Mouse (Mus musculus): Measurements from ENCODE around the gene Rsph1.

DNA sequence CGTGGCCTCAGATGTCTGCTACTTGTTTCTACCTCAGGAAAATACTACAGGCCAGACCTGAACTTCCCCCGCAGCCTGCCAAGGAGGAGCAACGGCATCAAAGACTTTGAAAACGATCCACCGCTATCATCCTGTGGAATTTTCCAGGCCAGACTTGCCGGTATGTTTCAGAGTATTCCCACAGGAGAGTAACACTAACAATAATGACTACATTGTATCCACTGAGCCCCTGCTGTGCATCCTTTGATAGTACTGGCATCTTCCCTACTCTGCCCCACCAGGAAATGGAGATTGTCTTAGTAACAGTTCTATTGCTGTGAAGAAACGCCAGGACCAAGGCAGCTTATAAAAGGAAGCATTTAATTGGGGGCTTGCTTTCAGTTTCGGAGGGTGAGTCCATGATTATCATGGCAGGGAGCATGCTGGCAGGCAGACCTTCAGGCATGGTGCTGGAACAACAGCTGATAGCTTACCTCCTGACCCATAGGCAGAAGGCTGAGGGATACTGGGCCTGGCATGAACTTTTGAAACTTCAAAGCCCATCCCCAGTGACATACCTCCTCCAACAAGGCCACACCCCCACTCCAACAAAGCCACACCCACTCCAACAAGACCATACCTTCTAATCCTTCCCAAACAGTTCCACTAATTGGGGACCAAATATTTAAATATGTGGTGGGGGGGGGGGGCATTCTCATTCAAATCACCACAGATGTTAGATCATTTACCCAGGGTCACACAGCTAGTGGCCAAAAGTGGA is 44.8 kb downstream of the Rsph1 start:
- TF ChIP-seq CTCF (IDR thresholded peaks at IDR 0.05; ENCODE audit: low read depth, low read length) (no peak), POLR2A (IDR thresholded peaks at IDR 0.05; ENCODE audit: extremely low read depth, insufficient read depth, low read length) (no peak)

All from liver, adult 2 months (tissue).